Mouse (Mus musculus) ES-E14 (cell line): ENCODE results near the gene Defb11.
"Not testable (repeated sequence)": the region's sequence is repeated elsewhere in the genome, so short reads cannot be mapped to it uniquely, and the experiment has no call there.

Source experiments
- HCFC1 ChIP-seq: IDR thresholded peaks from 2 replicates; pipeline ENCODE4 v1.6.1; 2012; ENCODE audit warnings: low read length, inconsistent platforms, borderline replicate concordance; ENCODE audit not compliant: insufficient read depth
- ZNF384 ChIP-seq: IDR thresholded peaks from 2 replicates; pipeline ENCODE4 v1.6.1; 2012; ENCODE audit warnings: low read depth, low read length, inconsistent platforms

DNA sequence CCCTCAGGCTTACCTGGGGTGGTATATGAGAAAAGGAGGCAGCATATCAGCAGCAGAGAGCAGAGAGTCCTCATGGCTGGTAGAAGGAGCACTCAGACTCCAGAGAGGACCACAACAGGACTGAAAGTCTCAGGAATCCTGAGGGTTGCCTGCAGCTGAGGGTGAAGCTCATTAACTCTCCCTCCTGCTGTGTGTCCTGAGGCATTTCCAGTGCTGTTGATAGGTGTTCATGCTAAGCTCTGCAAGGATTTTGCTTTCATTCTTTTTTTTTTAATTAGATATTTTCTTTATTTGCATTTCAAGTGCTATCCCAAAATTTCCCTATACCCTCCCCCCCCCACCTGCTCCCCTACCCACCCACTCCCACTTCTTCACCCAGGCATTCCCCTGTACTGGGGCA lies 20.9 kb downstream of the Defb11 start, which contains the start of gene Defb9:
- not testable (repeated sequence) for TF ChIP-seq HCFC1, ZNF384
